Mouse (Mus musculus): ENCODE data around the gene Naglu.
A peak's percentile ranks its signal among the peaks of the same experiment; 100 is the strongest.

Naglu gene

GRCm38 (mm10) chr11:101069391-101070188 is at the start of gene Naglu:
Gene Naglu (plus strand): TSS chr11:101070012.
- peak; percentile 72 for DNase-seq (ENCODE audit: low read depth, low spot score)

- DNase-seq (ENCODE audit: low read depth, low spot score): no peak
These were observed 46.4 kb upstream of the Naglu start for GRCm38 (mm10) chr11:101023371-101023770.

GRCm38 (mm10) chr11:101024001-101024400 is 45.8 kb upstream of the Naglu start:
- DNase-seq (ENCODE audit: low read depth, low spot score): no peak

DNA sequence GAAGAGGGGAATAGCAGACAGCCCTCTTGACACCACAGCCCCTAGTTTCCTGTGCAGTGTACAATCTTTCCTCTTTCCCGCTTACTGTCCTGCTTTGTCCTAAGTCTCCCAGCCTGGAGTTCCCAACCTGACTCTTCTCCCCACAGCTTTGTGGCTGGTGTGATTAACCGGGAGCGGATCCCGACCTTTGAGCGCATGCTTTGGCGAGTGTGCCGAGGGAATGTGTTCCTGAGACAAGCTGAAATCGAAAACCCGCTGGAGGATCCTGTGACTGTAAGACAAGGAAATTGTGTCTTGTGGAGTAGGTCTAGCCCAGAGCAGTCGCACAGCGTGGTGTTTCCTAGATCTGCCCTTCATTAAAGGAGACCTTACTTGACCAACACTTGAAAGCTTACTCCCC is 42.7 kb upstream of the Naglu start:
- no peak for DNase-seq (ENCODE audit: low read depth, low spot score)

DNA sequence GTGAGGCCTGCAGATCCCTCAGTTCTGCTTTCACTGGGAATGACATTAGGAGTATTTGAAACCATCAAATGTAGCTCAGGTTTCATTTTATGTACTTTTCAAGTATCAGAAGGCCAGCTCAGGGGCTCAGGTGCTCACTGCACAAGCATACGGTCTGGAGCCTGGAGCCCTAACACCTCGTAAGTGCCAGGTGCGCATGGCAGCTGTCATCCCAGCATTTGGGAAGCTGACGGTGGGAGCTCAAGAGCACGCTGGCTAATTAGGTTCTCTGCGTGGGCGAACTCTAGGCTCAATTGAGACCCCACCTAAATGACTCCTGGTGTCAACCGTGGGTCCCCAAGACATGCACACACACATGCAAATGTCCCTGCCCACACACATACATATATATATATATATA is 40.5 kb upstream of the Naglu start:
- no peak for DNase-seq (ENCODE audit: low read depth, low spot score)

- DNase-seq (ENCODE audit: low read depth, low spot score): no peak
These were observed 39.5 kb upstream of the Naglu start for GRCm38 (mm10) chr11:101030136-101030807.

DNA sequence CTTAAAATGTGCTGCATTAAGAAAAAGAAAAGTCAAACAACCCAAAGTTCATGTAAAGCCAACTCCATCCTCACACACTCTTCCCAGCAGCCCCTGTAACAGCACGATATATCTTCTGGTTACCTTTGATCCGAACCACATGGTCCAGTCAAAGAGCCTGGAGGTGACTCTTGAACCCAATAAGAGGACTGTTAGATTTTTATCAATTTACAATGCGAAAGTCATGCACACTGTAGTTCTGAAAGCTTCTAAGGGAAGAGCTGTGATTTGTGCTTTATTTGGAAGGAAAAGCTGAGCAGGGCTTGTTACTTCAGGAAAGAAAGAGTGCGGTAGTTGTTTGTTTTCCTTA is 39.0 kb upstream of the Naglu start:
- DNase-seq (ENCODE audit: low read depth, low spot score): no peak

DNA sequence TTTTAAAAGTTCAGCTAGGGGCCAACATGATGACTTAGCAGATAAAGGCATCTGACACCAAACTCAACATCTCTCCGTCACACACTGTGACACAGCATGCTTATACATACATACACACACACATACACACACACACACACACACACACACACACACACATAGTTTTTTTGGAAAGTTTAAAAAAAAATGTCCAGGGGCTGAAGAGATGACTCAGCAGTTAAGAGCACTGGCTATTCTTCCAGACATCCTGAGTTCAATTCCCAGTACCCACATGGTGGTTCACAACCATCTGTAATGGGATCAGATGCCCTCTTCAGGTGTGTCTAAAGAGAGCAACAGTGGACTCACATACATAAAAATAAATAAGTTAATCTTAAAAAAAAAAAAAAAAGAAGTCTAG is 38.3 kb upstream of the Naglu start:
- DNase-seq (ENCODE audit: low read depth, low spot score): no peak

- DNase-seq (ENCODE audit: low read depth, low spot score): no peak
These were observed 35.8 kb upstream of the Naglu start for GRCm38 (mm10) chr11:101033856-101034500.

DNA sequence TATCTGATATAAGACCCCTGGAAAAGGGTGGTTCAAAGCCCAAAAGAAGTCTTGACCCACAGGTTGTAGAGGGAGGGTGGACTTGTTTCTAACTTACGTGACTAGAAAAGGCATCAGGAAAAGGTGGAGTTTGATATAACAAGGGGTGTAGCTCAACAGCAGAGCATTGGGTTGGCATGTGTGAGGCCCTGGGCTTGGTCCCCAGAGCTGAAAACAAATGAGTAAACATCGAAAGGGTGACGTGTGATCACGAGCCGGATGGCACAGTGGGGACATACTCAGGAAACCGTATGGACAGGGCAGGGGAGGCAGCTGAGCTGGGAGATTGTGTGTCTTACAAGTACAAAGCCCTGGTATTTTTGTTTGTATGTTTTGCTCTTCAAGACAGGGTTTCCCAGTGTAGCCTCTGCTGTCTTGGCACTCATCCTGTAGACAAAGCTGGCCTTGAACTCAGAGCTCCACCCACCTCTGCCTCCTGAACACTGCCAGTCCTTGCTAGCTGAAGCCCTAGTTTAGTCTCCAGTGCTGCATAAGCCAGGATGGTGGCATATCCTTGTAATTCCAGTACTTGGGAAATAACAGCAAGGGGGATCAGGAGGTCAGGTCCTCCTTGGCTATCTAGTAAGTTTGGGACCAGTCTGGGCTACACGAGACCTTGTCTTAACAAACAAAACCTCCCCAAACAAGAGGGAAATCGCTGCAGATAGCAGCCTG is 35.0 kb upstream of the Naglu start:
- no peak for DNase-seq (ENCODE audit: low read depth, low spot score)

DNA sequence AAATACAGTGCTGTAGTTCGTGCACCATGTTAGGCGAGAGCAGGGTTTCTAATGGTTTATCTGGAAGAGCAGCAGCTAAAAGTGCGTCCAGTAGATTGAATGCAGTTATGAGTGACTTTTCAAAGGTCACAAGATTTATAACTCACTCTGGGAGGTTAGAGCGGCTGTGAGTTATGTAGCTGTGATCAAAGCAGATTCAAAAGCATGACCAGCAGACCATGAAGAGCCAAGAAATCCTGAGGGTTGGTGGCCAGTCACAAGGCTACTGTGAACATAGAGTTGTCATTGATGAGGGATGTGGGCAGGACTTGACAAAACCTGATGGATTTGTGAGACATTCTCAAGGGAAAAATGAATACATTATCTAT is 34.5 kb upstream of the Naglu start:
- DNase-seq (ENCODE audit: low read depth, low spot score): no peak

- no peak for DNase-seq (ENCODE audit: low read depth, low spot score)
These were observed 32.0 kb upstream of the Naglu start for GRCm38 (mm10) chr11:101037795-101038194.

- no peak for DNase-seq (ENCODE audit: low read depth, low spot score)
These were observed 24.0 kb upstream of the Naglu start for GRCm38 (mm10) chr11:101045826-101046225.

- no peak for DNase-seq (ENCODE audit: low read depth, low spot score)
These were observed 23.4 kb upstream of the Naglu start for GRCm38 (mm10) chr11:101046440-101046839.

DNA sequence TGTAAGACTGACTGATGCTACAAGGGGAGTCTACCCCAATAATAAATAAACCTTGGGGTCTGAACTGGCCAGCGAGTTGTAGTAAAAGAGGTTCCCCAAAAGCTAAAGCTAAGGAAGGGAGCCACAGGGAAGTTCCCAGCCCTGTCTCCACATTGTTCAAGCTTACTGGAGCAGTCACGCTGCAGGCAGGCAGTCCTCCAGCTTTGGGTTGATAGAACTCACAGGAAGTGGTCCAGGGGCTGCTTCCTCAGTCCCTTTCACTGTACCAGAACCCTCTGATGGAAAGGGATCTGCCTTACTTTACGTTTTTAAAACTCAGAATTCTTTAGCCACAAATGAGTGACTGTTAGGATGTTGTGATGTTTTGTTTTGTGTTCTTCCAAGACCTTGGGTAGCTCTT is 22.3 kb upstream of the Naglu start:
- no peak for DNase-seq (ENCODE audit: low read depth, low spot score)

- DNase-seq (ENCODE audit: low read depth, low spot score): no peak
These were observed 19.5 kb upstream of the Naglu start for GRCm38 (mm10) chr11:101050359-101050758.

- DNase-seq (ENCODE audit: low read depth, low spot score): no peak
These were observed 18.7 kb upstream of the Naglu start for GRCm38 (mm10) chr11:101051051-101051493.

GRCm38 (mm10) chr11:101051617-101052016 is 18.2 kb upstream of the Naglu start:
- DNase-seq (ENCODE audit: low read depth, low spot score): no peak

- DNase-seq (ENCODE audit: low read depth, low spot score): no peak
These were observed 16.9 kb upstream of the Naglu start for GRCm38 (mm10) chr11:101052751-101053473.

DNA sequence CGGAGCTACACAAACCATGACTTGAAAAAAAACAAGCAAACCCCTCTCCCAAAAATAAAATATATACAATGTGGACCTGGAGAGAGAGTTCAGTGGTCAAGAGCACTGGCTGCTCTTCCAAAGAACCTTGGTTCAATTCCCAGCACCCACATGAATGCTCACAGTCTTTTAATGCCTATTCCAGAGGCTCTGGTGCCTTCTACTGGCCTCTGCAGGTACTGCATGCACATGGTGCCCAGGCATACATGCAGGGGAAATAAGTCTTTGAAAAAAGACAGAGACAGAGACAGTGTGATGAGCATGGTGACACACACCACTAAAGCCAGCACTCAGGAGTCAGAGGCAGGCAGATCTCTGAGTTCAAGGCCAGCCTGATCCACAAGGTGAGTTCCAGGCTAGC is 15.8 kb upstream of the Naglu start:
- peak; percentile 71 for DNase-seq (ENCODE audit: low read depth, low spot score)

- DNase-seq (ENCODE audit: low read depth, low spot score): no peak
These were observed 14.4 kb upstream of the Naglu start for GRCm38 (mm10) chr11:101055418-101055817.

Data from ES-CJ7 (cell line).